Mouse (Mus musculus) gastrocnemius, postnatal 14 days (tissue): ENCODE results near the gene Rhcg. TPM values are rescaled to one million over a fixed set of nuclear protein-coding genes. Genes with fewer than 3 reads are reported as not detected.

Experiments used
- DNase-seq: peaks from one replicate; pipeline ENCODE4 v3.0.0; 2021; ENCODE audit warnings: mixed read lengths
- intact Hi-C: fragments of 180-260 bp; cut with DNase I; formaldehyde crosslinking; loops from one replicate; pipeline ENCODE4 v1.15.1; 2025; ENCODE audit warnings: low total_unique reads
- long read RNA-seq, 2 experiments: library from polyadenylated mRNA; stranded (forward); transcript quantifications; one replicate each; pipeline ENCODE4 v2.0.0; 2021
- total RNA-seq, 2 experiments: library from RNA; stranded (reverse); gene quantifications; 2 replicates each; pipeline ENCODE4 v1.2.3; 2021

Rhcg gene
- not detected for total RNA-seq
- long read RNA-seq, experiment 1, result 0 reads
- long read RNA-seq, experiment 2, result 0 reads

- intact Hi-C loops, result no loop called here
- DNase-seq, result no peak
Observed at GRCm38 (mm10) chr7:79617418-79617817, at the start of gene Rhcg. Gene Rhcg (minus strand): TSS chr7:79617657.

GRCm38 (mm10) chr7:79666690-79667089 lies 49.2 kb upstream of the Rhcg start:
- no peak for DNase-seq
- intact Hi-C loops, result no loop called here

GRCm38 (mm10) chr7:79661253-79661890 lies 43.9 kb upstream of the Rhcg start:
- no peak for DNase-seq
- intact Hi-C loops, result no loop called here

DNA sequence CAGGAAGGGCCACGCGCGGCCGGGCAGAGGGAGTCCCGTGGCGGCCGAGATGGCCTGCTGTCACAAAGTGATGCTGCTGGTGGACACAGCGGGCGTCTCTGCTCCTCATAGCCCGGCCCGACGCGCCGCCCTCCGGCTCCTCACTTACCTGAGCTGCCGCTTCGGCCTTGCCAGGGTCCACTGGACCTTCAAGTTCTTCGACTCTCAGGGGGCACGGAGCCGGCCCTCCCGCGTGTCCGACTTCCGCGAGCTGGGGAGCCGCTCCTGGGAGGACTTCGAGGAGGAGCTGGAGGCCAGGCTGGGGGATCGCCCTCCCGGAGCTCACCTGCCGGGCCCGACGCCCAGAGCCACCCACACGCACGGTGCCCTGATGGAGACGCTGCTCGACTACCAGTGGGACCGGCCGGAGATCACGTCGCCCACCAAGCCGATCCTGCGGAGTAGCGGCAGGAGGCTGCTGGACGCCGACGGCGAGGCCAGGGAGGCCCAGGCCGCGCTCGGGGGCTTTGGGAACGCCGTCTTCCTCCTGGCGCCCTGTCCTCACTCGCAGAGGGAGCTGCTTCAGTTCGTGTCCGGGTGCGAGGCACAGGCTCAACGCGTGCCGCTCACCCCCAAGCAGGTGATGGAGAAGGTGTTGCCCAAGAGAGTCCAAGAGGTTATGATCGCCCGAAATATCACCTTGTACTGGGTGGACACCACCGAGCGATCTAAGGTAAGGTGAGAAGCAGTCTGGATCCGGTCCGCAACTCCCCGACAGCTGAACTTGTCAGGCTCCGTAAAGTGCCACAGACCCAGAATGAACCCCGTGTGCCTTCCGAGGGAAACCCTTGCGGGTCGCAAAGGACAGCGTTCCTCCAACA lies 43.1 kb upstream of the Rhcg start:
- peak; percentile 18 for DNase-seq

DNA sequence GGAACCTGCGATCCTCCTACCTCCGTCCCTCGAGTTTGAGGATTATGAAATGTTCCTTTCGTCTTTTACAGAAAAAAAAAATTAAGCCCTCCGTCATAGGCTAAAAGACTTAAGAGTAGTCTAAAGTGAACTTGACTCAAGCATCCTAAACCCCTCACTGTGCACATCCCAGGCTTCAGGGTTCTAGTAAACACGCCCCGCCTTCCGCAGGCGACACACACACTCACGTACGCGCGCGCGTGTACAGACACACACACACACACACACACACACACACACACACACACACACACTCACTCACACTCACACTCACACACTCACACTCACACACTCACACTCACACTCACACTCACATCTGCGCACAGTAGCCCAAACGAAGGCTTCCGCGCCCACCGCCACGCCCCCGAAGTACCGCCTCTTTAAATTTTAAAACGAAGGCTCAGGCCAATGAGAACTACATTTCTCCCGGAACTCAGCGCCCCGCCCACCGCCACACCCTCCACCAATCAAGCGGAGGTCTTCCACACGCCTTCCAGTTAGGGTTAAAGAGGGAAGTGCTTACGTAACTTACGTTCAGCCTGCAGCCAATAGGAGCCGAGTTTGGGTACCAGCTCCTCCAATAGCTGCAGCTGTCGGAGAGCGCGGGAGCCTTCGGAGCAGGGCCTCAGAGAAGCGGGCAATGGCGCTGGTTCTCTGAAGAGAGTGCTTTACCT lies 42.3 kb upstream of the Rhcg start, which contains the start of gene Ticrr:
TSS of gene Ticrr (plus strand) at position 619 of the 713 bp plus-strand sequence.
- intact Hi-C loops, result no loop called here
- DNase-seq, result peak; percentile 97

More for the DNA sequence above, 43.1 kb upstream of the Rhcg start:
- intact Hi-C loops, result no loop called here

DNA sequence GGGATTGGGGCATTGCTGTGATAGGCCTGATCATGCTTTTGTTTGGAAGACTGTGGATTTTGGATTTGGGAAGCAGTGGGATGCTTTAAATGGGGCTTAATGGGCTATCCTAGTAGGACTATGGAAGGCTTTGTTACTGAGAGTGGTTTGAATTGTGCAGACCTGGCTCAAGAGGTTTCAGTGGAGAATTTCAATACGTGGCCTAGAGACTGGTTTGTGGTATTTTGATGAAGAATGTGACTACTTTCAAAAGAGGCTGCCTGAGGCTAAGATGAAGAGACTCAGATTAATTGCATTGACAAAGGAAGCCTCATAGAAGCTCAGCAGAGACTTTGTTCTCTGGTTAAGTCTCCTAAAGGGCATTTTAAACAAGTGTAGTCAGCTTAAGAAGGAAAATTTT lies 37.1 kb upstream of the Rhcg start:
- DNase-seq, result no peak
- intact Hi-C loops, result no loop called here

DNA sequence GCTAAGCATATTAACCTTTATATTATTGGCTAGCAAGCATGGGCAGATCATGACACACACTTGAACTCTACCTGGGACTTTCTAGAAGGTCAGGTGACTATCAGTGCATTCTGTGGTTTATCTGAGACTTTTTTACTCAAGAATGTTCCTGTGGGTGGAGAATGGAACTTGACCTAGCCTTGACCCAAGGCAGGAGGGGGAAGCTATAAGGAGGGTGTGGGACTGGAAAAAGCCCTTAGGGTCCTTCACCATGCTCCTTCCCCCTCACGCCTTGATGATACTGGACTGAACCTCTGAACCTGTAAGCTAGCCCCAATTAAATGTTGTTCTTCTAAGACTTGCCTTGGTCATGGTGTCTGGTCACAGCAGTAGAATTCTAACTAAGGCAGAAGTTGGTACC lies 36.7 kb upstream of the Rhcg start:
- no peak for DNase-seq

GRCm38 (mm10) chr7:79649005-79649404 lies 31.5 kb upstream of the Rhcg start:
- intact Hi-C loops, result no loop called here
- DNase-seq, result peak; percentile 25

More for the DNA sequence above, 36.7 kb upstream of the Rhcg start:
- intact Hi-C loops, result no loop called here

- intact Hi-C loops, result no loop called here
- no peak for DNase-seq
Observed at GRCm38 (mm10) chr7:79647233-79647632, 29.8 kb upstream of the Rhcg start.

DNA sequence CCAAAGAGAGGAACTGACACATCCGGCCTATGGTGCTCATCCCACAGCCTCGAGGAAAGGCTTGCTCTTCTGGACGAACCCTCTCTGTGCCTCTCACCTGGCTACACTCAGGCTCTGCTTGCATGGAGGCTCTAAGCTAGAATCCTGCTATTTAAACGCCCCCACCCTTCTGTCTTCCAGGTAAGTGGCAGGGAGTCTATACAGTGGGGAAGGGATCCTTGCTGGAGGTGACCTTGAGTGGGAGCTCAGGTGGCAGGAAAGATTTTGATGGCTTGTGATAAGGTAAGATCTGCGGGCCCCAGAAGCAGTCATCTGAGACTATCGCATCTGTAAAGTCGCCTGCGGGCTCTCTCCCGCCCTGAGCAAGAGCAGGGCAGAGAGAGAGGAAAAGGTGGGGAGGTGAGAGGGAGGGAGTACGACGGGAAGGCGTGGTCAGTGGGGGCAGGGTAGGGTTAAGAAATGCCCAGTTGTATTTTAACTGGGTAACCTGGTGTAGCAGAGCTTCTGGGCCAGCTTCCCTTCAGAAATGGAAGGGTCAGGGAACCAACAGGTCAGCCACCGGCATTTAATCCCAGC lies 14.4 kb upstream of the Rhcg start:
- no peak for DNase-seq
- intact Hi-C loops, result no loop called here

DNA sequence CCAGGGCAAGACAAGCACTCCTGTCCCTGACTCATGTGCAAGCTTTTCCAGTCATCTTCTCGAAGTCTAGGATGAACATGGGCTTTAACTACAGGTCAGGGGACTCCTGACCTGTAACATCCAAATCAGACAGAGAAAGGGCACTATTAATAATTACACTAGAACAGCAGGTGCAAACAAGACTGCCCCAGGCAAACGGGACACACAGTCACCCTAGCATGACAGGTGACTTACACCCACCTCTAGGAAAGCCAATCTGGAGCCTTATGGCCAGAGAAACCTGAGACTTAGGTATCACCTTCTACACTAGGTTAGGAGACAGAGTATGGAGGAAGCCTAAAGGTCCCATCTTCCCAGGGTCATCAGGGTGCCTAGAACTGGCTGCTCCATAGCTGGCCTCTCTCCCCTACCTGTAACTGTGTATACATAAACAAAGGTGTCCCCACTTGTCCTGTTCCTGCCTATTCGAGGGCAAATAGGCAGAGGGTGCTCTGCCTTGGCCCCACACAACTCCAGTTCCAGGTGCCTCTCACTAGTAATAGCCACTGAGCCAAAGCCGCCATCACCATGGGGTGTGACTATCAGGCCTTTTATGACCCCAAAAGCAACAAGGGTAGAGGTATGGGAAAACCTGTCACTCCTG lies 10.9 kb upstream of the Rhcg start:
- DNase-seq, result no peak
- intact Hi-C loops, result no loop called here

- intact Hi-C loops, result no loop called here
- no peak for DNase-seq
Observed at GRCm38 (mm10) chr7:79626170-79626569, 8.7 kb upstream of the Rhcg start.

- intact Hi-C loops, result no loop called here
- DNase-seq, result no peak
Observed at GRCm38 (mm10) chr7:79623086-79623485, 5.6 kb upstream of the Rhcg start.

GRCm38 (mm10) chr7:79619493-79619892 lies 2.0 kb upstream of the Rhcg start:
- DNase-seq, result no peak
- intact Hi-C loops, result no loop called here

DNA sequence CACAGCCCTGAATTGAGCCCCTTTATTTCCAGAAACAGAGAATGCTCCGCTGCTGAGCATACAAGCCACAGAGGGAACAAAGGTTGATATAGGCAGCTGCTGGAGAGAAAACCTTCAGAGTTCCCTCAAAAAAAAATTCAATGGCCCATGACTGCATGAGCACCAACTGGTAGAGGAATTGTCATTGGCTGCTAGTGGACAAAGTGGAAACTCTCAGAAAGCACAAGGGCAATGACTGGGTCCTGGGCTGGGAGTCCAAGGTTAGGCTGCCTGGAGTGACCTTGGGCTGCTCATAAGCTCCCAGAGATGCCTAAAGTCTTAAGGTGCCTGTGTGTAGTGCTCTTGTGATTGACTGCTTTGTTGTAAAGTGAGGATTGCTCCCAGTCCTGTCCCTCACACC lies 1.5 kb downstream of the Rhcg start:
- intact Hi-C loops, result no loop called here

GRCm38 (mm10) chr7:79615008-79615407 lies 2.4 kb downstream of the Rhcg start:
- DNase-seq, result no peak
- intact Hi-C loops, result no loop called here

More for the DNA sequence above, 1.5 kb downstream of the Rhcg start:
- no peak for DNase-seq

DNA sequence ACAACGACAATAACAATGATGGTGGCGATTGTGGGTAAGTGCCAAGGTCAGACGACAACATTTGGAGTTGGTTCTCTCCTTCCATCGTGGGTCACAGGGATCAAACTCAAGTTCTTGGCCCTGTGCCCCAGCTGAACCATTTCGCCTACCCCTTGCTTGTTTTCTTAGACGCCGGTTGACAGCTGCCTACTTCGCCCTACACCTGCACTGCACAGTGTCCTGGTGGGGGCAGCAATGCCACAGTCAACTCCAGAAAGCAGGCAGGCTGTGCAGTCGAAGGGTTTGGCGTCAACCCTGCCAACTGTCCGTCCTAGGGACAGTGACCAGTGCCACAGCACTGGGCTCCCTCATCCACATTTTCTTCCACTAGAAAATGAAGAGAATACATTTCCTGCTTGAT lies 4.1 kb downstream of the Rhcg start:
- intact Hi-C loops, result loop anchor here (2.0 kb wide), 1 partner anchor 113 kb away; no protein-coding TSS in a partner anchor
- no peak for DNase-seq

- DNase-seq, result peak; percentile 46
- intact Hi-C loops, result loop anchor here (2.0 kb wide), 1 partner anchor 114 kb away; no protein-coding TSS in a partner anchor
Observed at GRCm38 (mm10) chr7:79612783-79613182, 4.7 kb downstream of the Rhcg start.

- DNase-seq, result no peak
- intact Hi-C loops, result loop anchor here (2.0 kb wide), 1 partner anchor 115 kb away; no protein-coding TSS in a partner anchor
Observed at GRCm38 (mm10) chr7:79611901-79612300, 5.6 kb downstream of the Rhcg start.
